Mouse (Mus musculus) adrenal gland, postnatal 10 days (tissue): Measurements from ENCODE around the gene Flad1. TPM values are rescaled to one million over a fixed set of nuclear protein-coding genes. Genes with fewer than 3 reads are reported as not detected.
"Not testable (repeated sequence)": the region's sequence is repeated elsewhere in the genome, so short reads cannot be mapped to it uniquely, and the experiment has no call there.

Experiments used
- DNase-seq: peaks from one replicate; pipeline ENCODE4 v3.0.0; 2021; ENCODE audit warnings: mixed read lengths
- total RNA-seq, 2 experiments: library from RNA; stranded (reverse); gene quantifications; 2 replicates each; pipeline ENCODE4 v1.2.3; 2021

Flad1 gene
- total RNA-seq, 2 experiments from 2014 or later, result 49.4 to 54.6 TPM

DNA sequence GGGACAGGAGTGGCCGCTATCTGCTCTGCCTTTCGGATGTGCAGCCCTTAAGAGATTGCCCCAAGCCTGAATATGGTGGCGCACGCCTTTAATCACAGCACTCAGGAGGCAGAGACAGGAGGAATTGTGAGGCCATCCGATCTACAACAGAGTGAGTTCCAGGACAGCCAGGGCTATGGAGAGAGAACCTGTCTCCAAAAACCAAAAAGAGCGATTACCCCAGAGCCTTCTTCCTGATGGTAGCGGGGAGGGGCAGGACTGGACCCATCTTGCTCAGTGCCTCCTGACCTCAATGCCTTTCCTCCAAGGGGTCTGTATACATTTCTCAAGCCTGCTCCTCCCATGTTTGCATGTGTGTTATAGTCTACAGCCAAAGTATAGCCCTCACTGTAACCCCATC lies 17.4 kb upstream of the Flad1 start:
- not testable (repeated sequence) for DNase-seq

DNA sequence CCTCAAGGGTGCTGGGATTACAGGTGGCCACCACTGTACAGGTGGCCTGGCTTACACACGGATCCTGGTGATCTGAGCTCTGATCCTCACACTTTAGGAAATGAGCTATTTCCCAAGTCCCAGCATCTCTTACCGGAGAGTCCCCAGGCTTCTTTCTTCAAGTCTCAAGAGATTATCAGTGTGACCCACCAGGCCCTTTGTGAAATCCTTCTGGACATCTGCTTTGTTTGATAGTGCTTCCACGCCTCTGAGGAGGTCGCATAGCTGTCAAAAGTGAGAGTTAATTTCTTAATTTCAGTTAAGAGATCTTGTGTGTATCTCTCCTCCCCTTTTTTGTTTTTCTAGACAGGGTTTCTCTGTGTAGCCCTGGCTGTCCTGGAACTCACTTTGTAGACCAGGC lies 14.2 kb upstream of the Flad1 start:
- no peak for DNase-seq

DNA sequence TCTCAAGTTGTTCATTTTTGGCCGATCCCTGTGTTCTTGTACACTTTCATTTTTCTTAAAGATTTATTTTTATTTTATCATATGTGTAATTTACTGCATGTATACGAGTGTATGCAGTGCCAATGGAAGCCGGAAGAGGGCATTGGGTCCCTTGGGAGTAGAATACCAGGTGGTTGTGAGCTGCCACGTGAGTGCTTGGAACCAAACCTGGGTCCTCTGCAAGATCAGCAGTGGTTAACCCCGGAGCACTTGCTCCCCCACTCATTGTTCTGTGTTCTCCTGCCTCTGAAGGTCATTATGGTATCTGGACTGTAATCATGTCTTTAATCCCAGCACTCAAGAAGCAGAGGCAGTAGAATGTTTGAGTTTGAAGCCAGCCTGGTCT lies 13.5 kb upstream of the Flad1 start:
- no peak for DNase-seq

GRCm38 (mm10) chr3:89424416-89425140 lies 12.9 kb upstream of the Flad1 start:
- DNase-seq, result no peak

DNA sequence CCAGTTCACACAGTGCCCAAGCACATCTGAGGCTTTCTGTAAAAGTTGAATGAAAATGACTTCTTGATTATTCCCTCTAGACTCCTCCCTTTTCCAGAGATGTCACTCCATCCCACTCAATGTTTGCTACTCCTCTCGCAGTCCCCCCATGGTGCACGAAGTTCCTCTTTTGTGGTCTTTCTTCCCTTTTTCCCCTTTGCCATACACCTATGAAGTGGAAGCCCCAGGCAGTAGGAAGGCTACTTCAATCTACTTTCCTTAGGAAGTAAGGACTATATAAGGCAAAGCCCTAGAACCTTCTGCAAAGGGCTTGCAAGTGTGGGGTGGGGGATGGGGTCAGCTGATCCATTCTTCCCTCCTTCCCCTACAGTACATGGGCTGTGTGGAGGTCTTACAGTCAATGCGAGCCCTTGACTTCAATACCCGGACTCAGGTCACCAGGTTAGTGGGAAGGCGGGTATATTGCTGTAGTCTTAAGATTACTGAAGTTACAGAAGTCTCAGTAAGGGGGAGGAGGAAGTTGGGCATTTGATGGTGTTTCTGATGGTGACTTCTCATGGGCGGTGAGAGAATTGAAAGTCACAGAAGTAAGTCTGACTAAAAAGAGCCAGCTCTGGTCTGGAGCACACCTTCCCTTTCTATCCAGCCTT lies 11.0 kb upstream of the Flad1 start:
- DNase-seq, result no peak

GRCm38 (mm10) chr3:89421810-89422473 lies 10.3 kb upstream of the Flad1 start:
- DNase-seq, result peak; percentile 24

DNA sequence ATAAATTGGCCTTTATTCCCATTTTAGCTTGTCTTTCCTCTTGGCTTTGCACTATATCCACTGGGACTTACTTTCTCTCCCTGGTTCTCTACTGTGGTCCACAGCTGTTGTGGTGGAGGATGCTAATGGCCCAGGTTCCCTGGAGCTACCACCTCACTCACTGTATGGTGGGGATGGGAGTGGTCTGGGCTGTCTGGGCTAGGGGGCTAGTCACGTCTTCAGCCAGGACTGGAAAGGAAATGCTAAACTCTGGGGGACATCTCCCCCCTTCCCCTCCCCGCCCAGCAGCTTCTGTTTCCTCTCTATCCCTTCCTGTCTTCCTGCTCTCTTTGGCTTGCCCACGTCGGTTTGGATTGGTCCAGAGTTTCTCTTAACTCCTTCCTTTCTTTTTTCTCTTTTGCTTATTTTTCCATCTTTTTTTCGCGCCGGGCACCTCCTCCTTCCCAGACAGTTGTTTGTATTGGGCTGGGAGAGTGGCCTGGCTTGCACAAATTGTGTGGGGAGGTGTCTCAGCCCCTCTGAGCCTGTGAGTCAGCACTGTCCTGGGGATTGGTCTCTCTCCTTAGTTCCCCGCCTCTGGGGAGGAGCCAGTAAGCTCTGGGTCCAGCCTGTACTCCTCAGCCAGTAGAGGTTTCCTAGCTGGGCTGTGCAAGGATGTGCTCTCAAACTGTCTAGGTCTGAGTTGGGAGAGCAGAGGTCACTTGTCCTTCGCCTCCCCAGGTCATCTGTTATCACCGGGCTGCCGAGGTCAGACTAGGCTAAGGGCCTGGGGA lies 9.5 kb upstream of the Flad1 start:
- peak; percentile 87 for DNase-seq

DNA sequence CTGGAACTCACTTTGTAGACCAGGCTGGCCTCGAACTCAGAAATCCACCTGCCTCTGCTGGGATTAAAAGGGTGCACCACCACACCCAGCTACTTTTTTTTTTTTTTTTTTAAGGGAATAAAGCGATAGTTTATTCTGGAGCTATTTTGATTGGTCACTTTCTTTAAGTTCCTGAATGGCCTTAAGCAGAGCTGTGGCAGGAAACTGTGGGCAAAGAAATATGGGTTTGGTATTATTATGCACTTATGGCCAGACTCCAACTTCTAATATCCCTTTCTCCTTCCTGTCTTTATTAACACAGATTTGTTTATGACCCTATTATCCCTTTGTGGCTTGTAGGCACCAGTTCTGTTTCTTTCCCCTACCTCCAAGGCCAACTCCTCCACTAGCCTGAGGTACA lies 8.8 kb upstream of the Flad1 start:
- DNase-seq, result no peak

DNA sequence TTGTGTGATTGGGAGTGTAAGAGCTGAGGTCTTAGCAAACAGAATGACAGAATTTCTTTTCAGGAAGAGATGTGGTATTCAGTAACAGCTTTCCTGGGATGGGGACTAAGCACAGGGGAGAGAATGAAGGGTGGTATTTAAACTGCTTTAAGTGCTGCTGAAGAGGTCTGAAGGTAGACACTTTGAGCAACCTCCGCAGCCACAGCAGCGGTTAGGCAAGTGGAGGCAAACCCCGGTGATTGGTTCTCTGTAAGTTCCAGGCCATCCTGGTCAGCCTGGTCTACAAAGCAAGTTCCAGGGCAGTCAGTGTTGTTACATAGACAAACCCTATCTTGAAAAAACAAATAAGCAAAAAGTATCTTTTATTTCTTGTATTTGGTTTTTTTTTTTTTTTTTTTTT lies 8.3 kb upstream of the Flad1 start:
- no peak for DNase-seq

DNA sequence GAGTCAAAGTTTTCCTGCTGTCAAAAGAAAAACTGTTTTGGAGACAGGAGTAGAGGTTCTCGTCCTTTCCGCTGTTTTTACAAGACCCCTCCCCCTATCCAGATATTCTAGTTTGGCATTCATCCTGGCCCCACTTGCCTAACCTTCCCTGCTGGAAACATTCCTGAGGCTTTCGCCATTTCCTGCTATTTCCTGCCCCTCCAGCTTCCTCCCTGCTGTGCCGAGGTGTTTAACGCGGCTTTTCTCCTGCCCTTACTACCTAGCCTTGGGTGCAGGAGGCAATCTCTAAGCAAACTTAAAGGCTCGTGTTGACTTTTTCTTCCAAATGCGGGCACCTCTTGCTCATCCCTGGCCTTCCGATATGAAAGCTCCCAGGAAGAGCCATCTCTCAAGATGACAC lies 7.9 kb upstream of the Flad1 start:
- DNase-seq, result peak; percentile 80

DNA sequence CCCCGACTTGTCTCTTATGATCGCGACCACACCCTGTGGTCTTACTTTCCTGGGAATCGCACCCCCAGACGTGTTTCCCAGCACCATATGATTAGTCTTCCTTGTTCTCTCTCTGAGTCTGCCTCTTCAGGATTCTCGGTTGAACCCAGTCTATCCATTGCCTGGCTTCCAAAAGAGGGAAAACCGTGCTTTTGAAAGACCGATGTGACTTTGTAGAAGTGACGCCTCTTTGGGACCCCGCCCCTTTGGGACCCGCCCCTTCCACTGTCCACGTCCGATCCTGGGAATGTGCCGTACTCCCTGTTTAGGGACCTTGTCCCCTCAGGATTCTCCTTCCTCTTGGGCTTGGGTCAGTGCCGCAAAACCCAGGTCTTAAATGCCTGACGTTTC lies 7.2 kb upstream of the Flad1 start:
- peak; percentile 93 for DNase-seq

- DNase-seq, result peak; percentile 93
Observed at GRCm38 (mm10) chr3:89418170-89418860, 6.6 kb upstream of the Flad1 start, which contains the start of the genes Cks1b and Shc1. Gene Cks1b, minus strand, starts transcription at chr3:89418383. Gene Shc1, plus strand, starts transcription at chr3:89418443.

- DNase-seq, result no peak
Observed at GRCm38 (mm10) chr3:89417840-89418169, 6.1 kb upstream of the Flad1 start.

- DNase-seq, result no peak
Observed at GRCm38 (mm10) chr3:89417131-89417530, 5.5 kb upstream of the Flad1 start.

DNA sequence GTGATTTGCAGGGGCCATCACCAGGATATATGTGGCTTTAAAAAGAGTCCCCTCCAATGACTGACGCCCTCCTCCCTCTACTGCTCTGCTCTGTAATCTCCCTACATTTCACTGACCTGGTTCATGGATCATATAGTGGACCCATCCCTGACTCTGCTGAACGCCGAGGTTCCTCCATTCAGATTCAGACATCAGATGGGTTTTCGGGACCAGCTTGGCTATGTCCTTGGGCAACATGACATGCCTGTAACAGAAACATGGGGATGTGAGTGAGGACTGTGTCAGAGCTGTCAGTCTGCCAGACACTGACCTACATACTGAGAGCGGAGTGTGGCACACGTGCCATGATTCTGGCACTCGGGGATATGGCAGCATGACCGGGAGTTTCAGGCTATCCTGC lies 4.5 kb upstream of the Flad1 start:
- no peak for DNase-seq

- no peak for DNase-seq
Observed at GRCm38 (mm10) chr3:89410864-89411263, 806 bp downstream of the Flad1 start.

GRCm38 (mm10) chr3:89409701-89410100 lies 2.0 kb downstream of the Flad1 start:
- no peak for DNase-seq

DNA sequence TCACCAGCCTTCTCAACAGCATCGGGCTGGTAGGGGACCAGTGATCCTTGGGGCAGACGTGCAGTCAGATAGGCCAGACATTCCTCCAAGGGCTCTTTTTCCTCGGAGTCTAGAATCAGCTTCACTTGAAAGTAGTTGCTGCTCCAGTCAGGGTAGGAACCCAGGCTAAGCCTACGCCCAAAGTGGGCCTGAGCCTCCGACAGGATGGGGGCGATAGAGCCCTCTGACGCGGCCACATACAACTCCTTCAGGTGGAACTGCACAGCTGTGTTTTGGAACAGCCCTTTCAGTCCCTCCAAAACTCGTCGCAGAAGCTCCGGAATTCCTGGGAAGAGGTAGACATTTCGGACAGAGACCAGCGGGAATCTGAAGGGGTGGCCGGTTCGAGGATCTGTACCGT lies 3.2 kb downstream of the Flad1 start:
- DNase-seq, result no peak

GRCm38 (mm10) chr3:89406887-89407286 lies 4.8 kb downstream of the Flad1 start:
- no peak for DNase-seq

DNA sequence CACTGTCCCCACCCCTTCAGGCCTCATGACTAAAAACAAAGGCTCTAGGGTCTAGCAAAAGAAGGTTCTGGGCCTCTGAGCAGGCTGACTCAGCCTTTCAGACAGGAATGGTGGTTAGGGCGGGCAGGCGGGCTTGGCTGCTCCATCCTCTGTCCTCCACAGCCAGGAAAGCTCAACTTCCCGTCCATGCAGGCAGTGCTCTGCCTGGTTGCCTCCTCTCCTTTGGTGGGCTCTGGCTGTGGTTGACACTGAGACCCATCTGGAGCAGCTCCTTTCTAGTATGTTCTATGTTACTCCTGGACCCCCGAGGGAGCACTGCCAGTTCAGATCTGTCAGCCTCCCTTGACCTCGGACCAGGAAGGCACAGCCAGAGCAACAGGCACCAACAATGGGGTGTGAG lies 9.0 kb downstream of the Flad1 start, which contains the start of gene Lenep:
Gene Lenep (minus strand): TSS at position 101 of the 400 bp plus-strand sequence.
- no peak for DNase-seq

GRCm38 (mm10) chr3:89401329-89401728 lies 10.3 kb downstream of the Flad1 start:
- no peak for DNase-seq

DNA sequence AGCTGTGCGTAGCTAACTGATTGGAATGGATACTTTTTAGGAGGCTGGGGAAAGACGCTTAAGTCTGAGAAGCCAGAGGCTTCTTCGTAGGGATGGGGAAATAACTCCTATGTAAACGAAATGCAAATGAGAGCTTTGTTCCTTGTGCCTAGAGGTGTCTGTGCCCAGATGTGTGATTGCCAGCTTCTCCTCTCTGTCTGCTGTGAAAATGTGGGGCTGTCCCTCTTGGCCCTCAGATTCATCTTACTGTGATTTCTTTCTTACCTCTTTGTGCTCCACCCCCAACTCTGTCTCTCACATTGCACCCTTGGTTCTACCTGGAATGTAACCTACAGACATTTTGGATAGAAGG lies 15.0 kb downstream of the Flad1 start:
- no peak for DNase-seq
